Mouse (Mus musculus) liver, adult 2 months (tissue): ENCODE measurements around the gene Pcx.

Experiments used
- CTCF ChIP-seq: fragments of 200-500 bp; IDR thresholded peaks from 2 replicates; pipeline ENCODE4 v1.5.1; 2011; ENCODE audit warnings: low read depth, low read length, control low read depth
- POLR2A ChIP-seq: fragments of 200-500 bp; IDR thresholded peaks from 2 replicates; pipeline ENCODE4 v1.6.1; 2011; ENCODE audit warnings: low read length, control low read depth; ENCODE audit not compliant: insufficient read depth; ENCODE audit errors: extremely low read depth

- TF ChIP-seq CTCF (no peak), POLR2A (no peak)
Measured at GRCm38 (mm10) chr19:4482111-4482859, 28.0 kb upstream of the Pcx start.
